Mouse (Mus musculus) hindbrain, embryonic 14.5 days (tissue): Measurements from ENCODE around the gene Spg20. TPM values are rescaled to one million over a fixed set of nuclear protein-coding genes. Genes with fewer than 3 reads are reported as not detected.

Source experiments
- microRNA-seq: library from miRNA; unstranded; fragments of <30 nt; microRNA quantifications from one replicate; pipeline ENCODE4, GENCODE M21; 2016
- polyA plus RNA-seq: library from polyadenylated mRNA; unstranded; fragments of >200 nt; fragmentation: Nextera tagmentation; extraction: Ambion mirVana; gene quantifications from 2 replicates; pipeline ENCODE4 v1.2.1, GENCODE M21; 2014

The Spg20 gene
- polyA plus RNA-seq, 1 experiment from 2014 or later: 19.5 TPM

Small RNA genes within 50 kb of the gene (microRNA-seq; reads per million reads assigned to microRNA genes)
- gene Gm22029: not detected

Other genes with a start within 250 kb of the Spg20 start
- gene Sertm1, start 196.2 kb upstream of the Spg20 start, polyA plus RNA-seq: 1.4 and 1.5 TPM in 2 replicates
- 1.5 and 1.7 TPM in 2 replicates for gene Ccna1, start 56.6 kb upstream of the Spg20 start, polyA plus RNA-seq
- gene Ccdc169, start 25.2 kb downstream of the Spg20 start, polyA plus RNA-seq: 0.30 TPM in 1 of 2 replicates, not detected in the other
- gene Sohlh2, start 69.9 kb downstream of the Spg20 start, polyA plus RNA-seq: 0.13 TPM in 1 of 2 replicates, not detected in the other
- 256 and 290 TPM in 2 replicates for gene Dclk1, start 130.3 kb downstream of the Spg20 start, polyA plus RNA-seq